Mouse (Mus musculus) hindbrain, embryonic 16.5 days (tissue): Measurements from ENCODE around the gene Plpp7. TPM values are rescaled to one million over a fixed set of nuclear protein-coding genes. Genes with fewer than 3 reads are reported as not detected.

ENCODE experiments used
- ATAC-seq: fragments of 200-750 bp; cut with Nextera tagmentation; 2 replicates; pipeline ENCODE4 v1.8.0; 2017; ENCODE audit warnings: moderate TSS enrichment, moderate library complexity
- H3K27ac ChIP-seq: fragments of 300-500 bp; sonication (generic); 2 replicates; pipeline ENCODE4 v1.5.1; 2014; ENCODE audit warnings: low read depth, mild to moderate bottlenecking, control low read depth, low read length, moderate library complexity
- H3K27me3 ChIP-seq: fragments of 300-500 bp; sonication (generic); replicated peaks from 2 replicates; pipeline ENCODE4 v1.6.1; 2014; ENCODE audit warnings: low read length; ENCODE audit not compliant: control insufficient read depth, insufficient read depth
- H3K36me3 ChIP-seq: fragments of 300-500 bp; sonication (generic); 2 replicates; pipeline ENCODE4 v1.6.1; 2014; ENCODE audit warnings: mild to moderate bottlenecking, low read length, moderate library complexity, mixed read lengths; ENCODE audit not compliant: control insufficient read depth, insufficient read depth
- H3K4me1 ChIP-seq: fragments of 300-500 bp; sonication (generic); 2 replicates; pipeline ENCODE4 v1.6.1; 2014; ENCODE audit warnings: low read depth, low read length; ENCODE audit not compliant: control insufficient read depth, insufficient read depth
- H3K4me2 ChIP-seq: fragments of 300-500 bp; sonication (generic); 2 replicates; pipeline ENCODE4 v1.6.1; 2014; ENCODE audit warnings: mild to moderate bottlenecking, low read length, control low read depth, moderate library complexity
- H3K4me3 ChIP-seq: fragments of 300-500 bp; sonication (generic); 2 replicates; pipeline ENCODE4 v1.5.1; 2014; ENCODE audit warnings: mild to moderate bottlenecking, low read length, control low read depth, moderate library complexity
- H3K9ac ChIP-seq: fragments of 300-500 bp; sonication (generic); 2 replicates; pipeline ENCODE4 v1.6.1; 2014; ENCODE audit warnings: low read depth, mild to moderate bottlenecking, control low read depth, low read length, moderate library complexity
- H3K9me3 ChIP-seq: fragments of 300-500 bp; sonication (generic); 2 replicates; pipeline ENCODE4 v1.6.1; 2014; ENCODE audit warnings: mild to moderate bottlenecking, low read length, moderate library complexity; ENCODE audit not compliant: control insufficient read depth
- WGBS: fragments of 180-500 bp; shearing (Covaris S2); extraction: QIAGEN DNeasy Blood & Tissue Kit; methylation state at CpG from one replicate; pipeline ENCODE4 v1.1.7; 2014; 5-methylcytosine and 5-hydroxymethylcytosine counted together
- polyA plus RNA-seq: library from polyadenylated mRNA; unstranded; fragments of >200 nt; fragmentation: Nextera tagmentation; extraction: Ambion mirVana; gene quantifications from 2 replicates; pipeline ENCODE4 v1.2.1, GENCODE M21; 2015

The Plpp7 gene
- polyA plus RNA-seq, 1 experiment from 2014 or later: 31.1 TPM

GRCm38 (mm10) chr2:32058241-32058640, 37.1 kb upstream of the Plpp7 start:
- H3K4me3 ChIP-seq: no peak overlapping the region
- H3K4me1 ChIP-seq: no peaks in the 10 kb centered on the region; the same call in 1 of the 2 replicates
- H3K27ac ChIP-seq: no peak overlapping the region
- H3K27me3 ChIP-seq: no peaks in the 10 kb centered on the region
- H3K9me3 ChIP-seq: no peaks in the 10 kb centered on the region
- H3K36me3 ChIP-seq: no peaks in the 10 kb centered on the region
- H3K4me2 ChIP-seq: no peak overlapping the region
- no peak overlapping the region for H3K9ac ChIP-seq
- WGBS: 76% methylated on average over 9 of the region's 9 CpGs
- ATAC-seq: no peak

- ATAC-seq: no peak
- H3K9ac ChIP-seq: no peak overlapping the region
- H3K4me1 ChIP-seq: no peaks in the 10 kb centered on the region; the same call in 1 of the 2 replicates
- H3K4me2 ChIP-seq: no peak overlapping the region
- WGBS: 44% methylated on average over 5 of the region's 5 CpGs
- no peaks in the 10 kb centered on the region for H3K27me3 ChIP-seq
- H3K36me3 ChIP-seq: no peaks in the 10 kb centered on the region
- H3K4me3 ChIP-seq: no peak overlapping the region
- no peak overlapping the region for H3K27ac ChIP-seq
- H3K9me3 ChIP-seq: no peaks in the 10 kb centered on the region
Measured at GRCm38 (mm10) chr2:32058716-32059115, 36.6 kb upstream of the Plpp7 start.

DNA sequence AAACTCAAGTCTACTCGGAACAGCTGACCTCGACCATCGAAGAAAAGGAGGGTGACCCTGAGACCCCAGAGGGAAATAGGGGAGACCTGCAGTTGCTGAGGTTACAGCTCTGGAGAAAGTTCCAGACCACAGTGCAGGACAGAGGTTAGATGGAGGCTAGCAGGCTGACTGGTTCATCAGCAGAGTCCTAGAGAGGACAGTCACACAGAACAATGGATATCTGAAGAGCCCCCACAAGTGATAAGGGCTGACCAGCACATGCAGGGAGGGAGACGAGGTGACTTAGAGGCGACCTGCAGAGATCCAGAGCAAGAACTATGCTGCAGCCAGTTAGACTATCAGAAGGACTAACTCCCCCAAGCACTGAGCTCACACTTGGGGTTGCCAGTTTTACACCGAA, 35.7 kb upstream of the Plpp7 start:
- H3K9ac ChIP-seq: no peak overlapping the region
- no peaks in the 10 kb centered on the region for H3K27me3 ChIP-seq
- 79% methylated on average over 6 of the region's 6 CpGs for WGBS
- no peaks in the 10 kb centered on the region for H3K9me3 ChIP-seq
- no peak for ATAC-seq
- no peak overlapping the region for H3K4me2 ChIP-seq
- no peak overlapping the region for H3K4me3 ChIP-seq
- no peaks in the 10 kb centered on the region for H3K36me3 ChIP-seq
- H3K27ac ChIP-seq: no peak overlapping the region
- no peaks in the 10 kb centered on the region; the same call in 1 of the 2 replicates for H3K4me1 ChIP-seq

GRCm38 (mm10) chr2:32060228-32060805, 35.0 kb upstream of the Plpp7 start:
- Histone ChIP-seq H3K36me3 (no peaks in the 10 kb centered on the region), H3K4me1 (peaks cover 3% of the 10 kb centered on the region), H3K27ac (no peak overlapping the region), H3K9me3 (no peaks in the 10 kb centered on the region), H3K4me2 (no peak overlapping the region), H3K27me3 (no peaks in the 10 kb centered on the region), H3K9ac (no peak overlapping the region), H3K4me3 (no peak overlapping the region)
- ATAC-seq: no peak
- 66% methylated on average over 6 of the region's 6 CpGs for WGBS

GRCm38 (mm10) chr2:32061189-32061588, 34.1 kb upstream of the Plpp7 start:
- ATAC-seq: no peak
- Histone ChIP-seq H3K9ac (no peak overlapping the region), H3K36me3 (no peaks in the 10 kb centered on the region), H3K4me3 (no peak overlapping the region), H3K27ac (no peak overlapping the region), H3K9me3 (no peaks in the 10 kb centered on the region), H3K4me2 (no peak overlapping the region), H3K4me1 (peaks cover 3% of the 10 kb centered on the region; the same call in 1 of the 2 replicates), H3K27me3 (no peaks in the 10 kb centered on the region)
- 67% methylated on average over 2 of the region's 2 CpGs for WGBS

GRCm38 (mm10) chr2:32061722-32062505, 33.4 kb upstream of the Plpp7 start:
- ATAC-seq: no peak
- Histone ChIP-seq H3K27me3 (no peaks in the 10 kb centered on the region), H3K9me3 (no peaks in the 10 kb centered on the region), H3K36me3 (no peaks in the 10 kb centered on the region), H3K4me3 (no peak overlapping the region), H3K27ac (no peak overlapping the region), H3K4me2 (no peak overlapping the region), H3K9ac (no peak overlapping the region), H3K4me1 (peaks cover 3% of the 10 kb centered on the region; the same call in 1 of the 2 replicates)
- 75% methylated on average over 12 of the region's 12 CpGs for WGBS

DNA sequence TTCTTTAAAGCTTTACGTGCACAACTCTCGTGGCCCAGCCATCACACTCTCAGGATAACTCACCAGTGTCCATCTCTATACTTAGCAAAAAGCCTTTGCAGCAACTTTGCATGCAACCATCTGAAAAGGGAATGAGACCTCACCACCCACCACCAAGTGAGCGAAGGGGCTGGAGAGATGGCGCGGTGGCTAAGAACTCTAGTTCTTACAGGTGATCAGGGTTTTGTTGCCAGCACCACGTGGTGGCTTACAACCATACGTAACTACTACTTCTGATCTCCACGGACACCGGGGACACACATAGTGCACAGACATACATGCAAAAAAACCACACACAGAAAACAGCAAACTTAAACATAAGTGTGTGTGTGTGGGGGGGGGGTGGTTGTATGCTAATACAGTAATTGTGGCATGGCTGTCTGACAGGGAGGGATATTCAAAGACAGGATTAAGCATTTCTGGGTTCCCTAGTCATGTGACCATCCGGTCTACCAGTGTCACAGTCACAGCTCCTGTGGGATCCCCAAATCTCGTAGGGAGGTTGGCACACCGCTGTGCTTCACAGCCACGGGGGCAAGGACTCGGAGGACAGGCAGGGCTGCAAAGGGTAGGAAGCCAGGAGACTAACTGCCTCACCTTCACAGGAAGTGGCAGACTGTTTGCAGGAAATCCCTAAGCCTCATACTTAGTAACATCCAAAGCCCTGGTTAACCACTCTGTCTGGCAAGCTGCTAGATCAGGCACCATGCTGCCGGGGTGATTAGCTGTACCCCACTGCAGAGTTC, 32.5 kb upstream of the Plpp7 start:
- Histone ChIP-seq H3K4me3 (no peak overlapping the region), H3K4me1 (peaks cover 3% of the 10 kb centered on the region; the same call in 1 of the 2 replicates), H3K27me3 (no peaks in the 10 kb centered on the region), H3K9ac (no peak overlapping the region), H3K9me3 (no peaks in the 10 kb centered on the region), H3K27ac (no peak overlapping the region), H3K4me2 (no peak overlapping the region), H3K36me3 (no peaks in the 10 kb centered on the region)
- ATAC-seq: no peak
- 91% methylated on average over 15 of the region's 15 CpGs for WGBS

DNA sequence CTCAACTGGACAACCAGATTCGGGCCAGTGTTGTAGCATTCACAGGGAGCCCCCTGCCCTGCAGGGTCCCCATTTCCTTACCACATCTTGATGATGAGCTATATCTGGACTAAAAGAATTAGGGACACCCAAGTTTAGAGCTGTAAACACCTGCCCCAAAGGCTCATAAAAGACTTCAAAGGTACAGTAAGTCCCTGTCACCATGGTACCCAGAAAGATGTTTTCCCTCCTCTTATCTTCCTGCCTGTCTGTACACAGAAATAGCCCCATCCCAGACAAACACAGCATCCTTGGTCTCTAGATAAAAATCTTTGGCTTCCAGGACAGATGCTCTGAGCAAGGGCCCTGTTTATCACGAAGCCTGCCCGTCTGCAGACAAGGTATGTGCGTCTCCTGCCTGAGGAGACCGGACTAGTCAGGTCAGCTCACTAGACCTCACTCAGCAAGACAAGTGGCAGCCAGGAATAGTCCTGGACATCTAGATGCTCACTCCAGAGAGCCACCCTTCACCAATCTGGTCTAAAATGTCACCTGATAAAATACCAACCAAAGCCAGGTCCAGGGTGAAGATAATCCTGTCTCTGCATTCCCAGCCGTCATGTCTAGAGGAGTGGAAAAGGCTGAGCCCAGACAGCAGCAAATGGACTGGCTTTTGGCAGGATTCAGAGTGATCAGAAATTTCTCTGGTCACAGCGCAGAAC, 31.7 kb upstream of the Plpp7 start:
- WGBS: 82% methylated on average over 7 of the region's 7 CpGs
- no peaks in the 10 kb centered on the region for H3K9me3 ChIP-seq
- H3K27ac ChIP-seq: no peak overlapping the region
- no peaks in the 10 kb centered on the region for H3K36me3 ChIP-seq
- no peak overlapping the region for H3K9ac ChIP-seq
- no peak overlapping the region for H3K4me2 ChIP-seq
- H3K27me3 ChIP-seq: no peaks in the 10 kb centered on the region
- H3K4me3 ChIP-seq: no peak overlapping the region
- ATAC-seq: no peak
- H3K4me1 ChIP-seq: peaks cover 3% of the 10 kb centered on the region; the same call in 1 of the 2 replicates
